Mouse (Mus musculus) spleen, adult 2 months (tissue): Measurements from ENCODE around the gene Mis18bp1.

Experiments
- CTCF ChIP-seq: fragments of 200-500 bp; IDR thresholded peaks from 2 replicates; pipeline ENCODE4 v1.5.1; 2011; ENCODE audit warnings: mild to moderate bottlenecking, inconsistent platforms; ENCODE audit not compliant: insufficient read depth, insufficient read length, insufficient replicate concordance; ENCODE audit errors: extremely low read depth
- POLR2A ChIP-seq: fragments of 200-500 bp; IDR thresholded peaks from 2 replicates; pipeline ENCODE4 v1.6.1; 2011; ENCODE audit warnings: low read depth, low read length, inconsistent platforms

GRCm38 (mm10) chr12:65201812-65202211, 29.4 kb upstream of the Mis18bp1 start:
- no peak for TF ChIP-seq POLR2A
- no peak for TF ChIP-seq CTCF
